Mouse (Mus musculus) Patski (cell line): ENCODE measurements at regions not wholly inside any gene's neighbourhood (a gene's known extent, or its start where the extent isn't known, plus 50 kb on each side); places are given as distances from the start of the nearest gene placed in this dataset.

ENCODE experiments used
- ATAC-seq: fragments of 100-300 bp; one replicate; pipeline ENCODE4 v1.8.0; 2021
- CTCF ChIA-PET: fragments of 350-600 bp; sonication (Branson Sonifier 250); formaldehyde crosslinking; loops from one replicate; lab custom pipeline; 2022; ENCODE audit warnings: inconsistent platforms; lab: Charles Lee
- POLR2A ChIA-PET: fragments of 350-600 bp; sonication (Branson Sonifier 250); formaldehyde crosslinking; loops from one replicate; lab custom pipeline; 2022; ENCODE audit warnings: antibody characterized with exemption, inconsistent platforms; lab: Charles Lee
- DNase-seq: peaks from one replicate; pipeline ENCODE4 v3.0.0-alpha.2; 2011; ENCODE audit warnings: low read depth, low spot score
- H3K27me3 ChIP-seq: fragments of 371-371 bp; one replicate; pipeline ENCODE4 v1.5.1; 2021
- CTCF ChIP-seq: fragments of 100-300 bp; IDR thresholded peaks from one replicate; pipeline ENCODE4 v1.5.1; 2021
- in situ Hi-C: fragments of 300-500 bp; cut with MboI; formaldehyde crosslinking; loops from 3 replicates; pipeline ENCODE4 v1.11.1; 2018; ENCODE audit warnings: low pct_unique_long_range_greater_than_20kb, mixed read lengths

GRCm38 (mm10) chr7:71043789-71044188 is 307.5 kb downstream of the Gm10295 start:
- POLR2A ChIA-PET: no interaction called here
- CTCF ChIA-PET: no interaction called here
- peaks cover 21% of the 10 kb centered on the region for H3K27me3 ChIP-seq
- in situ Hi-C loops: no loop called here
- ATAC-seq (no peak), DNase-seq (no peak)
- no peak for TF ChIP-seq CTCF

DNA sequence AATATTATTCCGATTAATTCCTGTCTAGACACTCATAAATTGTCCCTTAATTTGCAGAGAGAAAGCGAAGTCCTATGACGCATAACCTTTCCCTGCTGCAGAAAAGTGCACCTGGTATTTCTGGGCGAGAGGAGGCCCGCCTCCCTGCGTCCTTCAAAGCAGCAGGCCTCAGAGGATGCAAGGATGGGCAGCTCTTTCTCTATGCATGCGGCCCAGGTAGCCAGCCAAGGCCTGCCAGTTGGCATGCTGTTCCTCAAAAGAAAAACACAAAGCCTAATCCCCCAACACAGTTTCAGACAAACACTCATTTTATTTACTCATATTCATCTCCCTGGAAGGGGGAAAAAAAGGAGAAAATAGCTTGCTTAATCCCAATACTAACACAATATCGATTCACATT is 308.2 kb downstream of the Gm10295 start:
- in situ Hi-C loops: no loop called here

GRCm38 (mm10) chr7:71041388-71041787 is 309.9 kb downstream of the Gm10295 start:
- TF ChIP-seq CTCF: no peak
- ChIA-PET CTCF (no interaction called here), POLR2A (no interaction called here)
- no peak for DNase-seq
- H3K27me3 ChIP-seq: peaks cover 24% of the 10 kb centered on the region
- ATAC-seq: no peak
- in situ Hi-C loops: no loop called here

More for the DNA sequence above, 308.2 kb downstream of the Gm10295 start:
- TF ChIP-seq CTCF: no peak
- CTCF ChIA-PET: no interaction called here
- ATAC-seq (no peak), DNase-seq (no peak)
- POLR2A ChIA-PET: no interaction called here
- H3K27me3 ChIP-seq: peaks cover 21% of the 10 kb centered on the region

GRCm38 (mm10) chr7:71040846-71041245 is 310.4 kb downstream of the Gm10295 start:
- no peak for ATAC-seq
- ChIA-PET POLR2A (no interaction called here), CTCF (no interaction called here)
- TF ChIP-seq CTCF: no peak
- in situ Hi-C loops: no loop called here
- peaks cover 24% of the 10 kb centered on the region for H3K27me3 ChIP-seq
- no peak for DNase-seq

- ChIA-PET CTCF (no interaction called here), POLR2A (no interaction called here)
- no peak for TF ChIP-seq CTCF
- ATAC-seq (no peak), DNase-seq (no peak)
- in situ Hi-C loops: no loop called here
- H3K27me3 ChIP-seq: peaks cover 17% of the 10 kb centered on the region
These were observed 312.7 kb downstream of the Gm10295 start for GRCm38 (mm10) chr7:71038537-71038936.

GRCm38 (mm10) chr7:71033121-71033520 is 318.2 kb downstream of the Gm10295 start:
- ChIA-PET CTCF (no interaction called here), POLR2A (no interaction called here)
- ATAC-seq (no peak), DNase-seq (no peak)
- peaks cover 22% of the 10 kb centered on the region for H3K27me3 ChIP-seq
- no peak for TF ChIP-seq CTCF
- in situ Hi-C loops: no loop called here

- TF ChIP-seq CTCF: no peak
- ATAC-seq: no peak
- CTCF ChIA-PET: no interaction called here
- DNase-seq: no peak
- peaks cover 26% of the 10 kb centered on the region for H3K27me3 ChIP-seq
- in situ Hi-C loops: no loop called here
- POLR2A ChIA-PET: no interaction called here
These were observed 327.2 kb downstream of the Gm10295 start for GRCm38 (mm10) chr7:71023946-71024610.

GRCm38 (mm10) chr7:71023253-71023945 is 327.9 kb downstream of the Gm10295 start:
- no peak for ATAC-seq
- peaks cover 26% of the 10 kb centered on the region for H3K27me3 ChIP-seq
- in situ Hi-C loops: no loop called here
- CTCF ChIA-PET: no interaction called here
- no peak for DNase-seq
- no peak for TF ChIP-seq CTCF
- POLR2A ChIA-PET: no interaction called here
